Mouse (Mus musculus) neutrophil, adult 5-6 weeks (primary cell): ENCODE results near the gene Sbk3. TPM values are rescaled to one million over a fixed set of nuclear protein-coding genes. Genes with fewer than 3 reads are reported as not detected.
A peak's percentile ranks its signal among the peaks of the same experiment; 100 is the strongest.

Experiments used
- ATAC-seq: fragments of 151-379, 151-347 bp; 2 replicates; pipeline ENCODE4 v1.8.0; 2017; ENCODE audit warnings: mild to moderate bottlenecking, moderate TSS enrichment; ENCODE audit not compliant: insufficient number of reproducible peaks, poor library complexity, low FRiP score, severe bottlenecking; ENCODE audit errors: extremely low read depth
- total RNA-seq: library from RNA; stranded (forward); fragments of 200-1000 nt; gene quantifications from 2 replicates; pipeline ENCODE4 v1.2.3, GENCODE M21; 2017

The Sbk3 gene
- total RNA-seq, 1 experiment from 2014 or later = not detected

DNA sequence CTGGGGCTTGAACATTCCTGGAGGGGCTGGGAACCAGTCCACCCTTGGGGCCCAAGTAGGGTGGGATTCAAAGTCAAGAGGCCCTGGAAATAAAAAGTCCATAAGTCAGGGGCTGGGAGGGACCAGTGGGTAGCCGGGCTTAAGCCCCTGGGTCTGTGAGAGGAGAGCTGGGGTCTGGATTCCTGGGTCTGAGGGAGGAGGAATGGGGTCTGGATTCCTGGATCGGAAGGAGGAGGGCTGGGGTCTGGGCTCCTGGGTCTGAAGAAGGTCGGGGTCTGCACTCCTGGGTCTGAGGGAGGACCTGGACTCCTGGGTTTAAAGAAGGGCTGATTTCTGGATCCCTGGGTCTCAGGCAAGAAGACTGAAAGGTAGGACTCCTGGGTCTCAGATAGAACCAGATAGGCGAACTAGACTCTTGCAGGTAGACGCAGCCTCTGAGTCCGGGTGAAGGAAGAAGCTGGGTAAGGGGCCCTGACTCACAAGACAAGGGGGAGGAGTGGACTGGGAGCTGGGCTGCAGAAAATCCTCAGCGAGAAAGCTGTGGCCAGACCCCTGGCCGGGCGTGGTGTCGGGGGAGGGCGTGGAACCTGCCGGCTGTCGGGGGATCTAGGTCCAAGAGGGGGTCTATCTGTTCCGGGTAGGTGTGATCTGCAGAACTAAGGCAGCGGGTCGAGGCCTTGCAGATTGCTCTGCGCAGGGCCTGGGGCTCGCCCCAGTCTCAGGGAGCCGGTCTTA lies 24.5 kb upstream of the Sbk3 start:
- no peak for ATAC-seq

- no peak for ATAC-seq
Measured at GRCm38 (mm10) chr7:4993999-4994788, 23.2 kb upstream of the Sbk3 start.

GRCm38 (mm10) chr7:4993347-4993998 lies 22.5 kb upstream of the Sbk3 start:
- no peak for ATAC-seq

DNA sequence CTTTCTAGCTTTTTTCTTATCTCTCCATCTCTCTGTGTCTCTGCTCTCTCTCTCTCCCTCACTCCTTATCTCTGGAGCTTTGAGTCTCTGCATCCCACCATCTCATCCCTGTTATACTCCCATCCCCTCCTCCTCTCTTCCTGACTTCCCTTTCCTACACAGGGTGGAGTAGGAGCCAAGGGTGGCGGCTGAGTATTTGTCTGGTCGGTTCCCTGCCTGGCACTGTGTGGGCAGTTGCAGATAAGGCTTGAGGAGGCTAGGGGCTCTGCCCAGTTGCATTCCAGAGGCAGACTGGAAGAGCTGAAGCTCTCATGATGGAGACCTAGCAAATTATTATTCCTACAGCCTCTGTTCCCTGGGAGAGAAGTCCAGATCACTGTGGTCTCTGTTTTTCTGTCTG lies 17.3 kb upstream of the Sbk3 start:
- ATAC-seq = no peak

DNA sequence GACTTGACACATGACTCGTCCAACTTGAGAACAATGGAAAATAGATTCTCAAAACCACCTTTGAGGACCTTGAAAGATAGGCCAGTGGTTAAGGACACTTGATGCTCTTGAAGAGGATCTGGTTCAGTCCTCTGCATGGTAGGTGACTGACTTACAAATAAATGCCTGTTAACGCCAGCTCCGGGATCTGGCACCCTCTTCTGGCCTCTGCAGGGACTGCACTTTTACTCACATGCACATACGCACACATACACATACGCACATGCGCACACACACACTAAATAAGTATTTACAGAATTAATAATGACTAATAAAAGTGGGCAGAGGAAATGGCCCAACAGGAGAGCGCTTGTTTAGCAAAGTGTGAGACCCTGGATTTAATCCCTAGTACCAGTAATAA lies 5.9 kb upstream of the Sbk3 start:
- ATAC-seq = no peak

DNA sequence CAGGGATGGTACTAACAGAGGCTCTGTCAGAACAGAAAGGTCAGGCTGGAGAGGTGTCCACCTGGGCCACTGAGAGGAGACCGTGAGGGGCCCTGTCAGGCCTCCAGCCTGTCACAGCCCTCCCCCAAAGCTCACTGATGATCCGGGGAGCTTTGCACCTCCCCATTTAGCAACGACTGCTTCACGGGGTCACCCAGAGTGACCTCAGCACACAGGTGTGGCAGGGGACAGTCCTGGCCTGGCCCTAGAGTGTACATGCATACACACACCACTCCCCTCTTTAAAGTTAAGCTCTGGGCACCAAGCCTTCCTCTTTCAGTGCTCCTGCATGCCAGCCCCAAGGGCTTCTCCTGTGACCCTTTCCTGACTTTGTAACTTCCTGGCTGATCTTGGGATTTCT lies 4.5 kb upstream of the Sbk3 start:
- ATAC-seq = no peak

DNA sequence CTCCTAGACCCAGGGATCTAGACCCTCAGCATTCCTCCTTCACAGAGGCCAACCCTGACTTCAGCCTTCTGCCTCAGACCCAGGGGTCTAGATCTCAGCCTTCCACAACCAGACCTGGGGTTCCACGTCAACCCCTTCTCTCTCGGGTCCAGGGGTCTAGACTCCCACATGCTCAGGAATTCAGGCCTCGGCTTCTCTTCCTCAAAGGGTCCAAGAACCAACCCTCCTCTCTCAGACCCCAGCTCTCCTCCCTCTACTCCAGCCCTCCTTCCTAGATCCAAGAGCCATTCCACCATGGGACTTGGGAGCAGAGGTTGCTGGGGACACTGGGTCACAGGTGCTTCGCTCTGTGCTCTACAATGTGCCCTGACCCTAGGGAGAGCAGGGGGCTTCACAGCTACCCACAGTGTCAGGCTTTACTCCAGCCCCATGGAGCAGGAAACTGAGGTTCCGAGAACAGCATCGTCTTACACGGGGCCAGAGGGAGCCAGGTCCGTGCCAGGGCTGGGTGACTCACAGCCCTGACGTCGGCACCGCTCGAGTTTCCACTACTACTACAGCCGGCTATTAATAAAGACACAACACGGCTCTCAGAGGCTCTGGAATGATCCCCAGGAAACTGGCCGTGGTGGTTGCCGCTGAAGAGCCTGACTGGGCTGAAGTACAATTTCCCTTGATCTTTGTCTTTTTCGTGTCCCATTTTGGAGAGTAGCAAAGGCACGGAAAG lies 1.5 kb upstream of the Sbk3 start:
- ATAC-seq = no peak

- no peak for ATAC-seq
Measured at GRCm38 (mm10) chr7:4971710-4972109, 742 bp upstream of the Sbk3 start.

- no peak for ATAC-seq
Measured at GRCm38 (mm10) chr7:4964988-4965387, 6.0 kb downstream of the Sbk3 start.

GRCm38 (mm10) chr7:4964272-4964671 lies 6.7 kb downstream of the Sbk3 start, which contains the start of gene Sbk2:
Gene Sbk2 (minus strand): TSS chr7:4964406.
- ATAC-seq = peak; percentile 62

DNA sequence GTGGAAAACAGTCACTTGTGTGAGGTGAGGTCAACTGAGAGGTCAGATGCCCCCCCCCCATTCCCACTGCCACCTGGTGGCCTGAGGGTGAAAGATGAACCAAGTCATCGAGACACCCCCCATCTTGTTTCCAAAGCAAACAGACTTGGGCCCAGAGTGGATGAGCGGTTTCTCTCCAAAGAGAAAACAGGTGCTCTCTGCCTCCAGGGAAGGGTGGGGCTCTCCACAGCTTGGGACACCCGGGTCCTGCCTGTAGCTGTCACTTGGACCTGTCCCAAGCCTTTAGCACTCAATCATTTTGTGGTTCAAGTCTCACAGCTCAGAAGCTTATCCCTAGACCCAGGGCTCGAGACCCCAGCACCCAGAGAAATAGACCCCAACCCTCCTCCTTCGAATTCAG lies 7.4 kb downstream of the Sbk3 start:
- ATAC-seq = no peak

DNA sequence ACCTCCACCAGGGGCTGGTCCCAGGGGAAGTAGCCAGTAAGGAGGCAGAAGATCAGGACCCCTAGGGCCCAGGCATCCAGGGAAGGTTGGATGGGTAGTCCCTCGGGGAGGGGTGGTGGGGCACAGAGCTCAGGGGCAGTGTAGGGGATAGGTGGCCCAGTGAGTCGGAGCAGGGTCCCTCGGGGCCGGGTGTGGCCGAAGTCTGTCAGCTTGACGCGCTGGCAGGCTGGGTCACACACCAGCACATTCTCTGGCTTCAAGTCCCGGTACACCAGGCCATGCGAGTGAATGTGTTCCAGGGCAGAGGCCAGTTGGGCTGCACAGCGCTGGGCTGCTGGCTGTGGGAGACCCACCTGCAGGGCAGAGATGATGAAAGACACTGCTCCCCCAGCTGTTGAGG lies 13.6 kb downstream of the Sbk3 start:
- no peak for ATAC-seq

GRCm38 (mm10) chr7:4953815-4954445 lies 17.0 kb downstream of the Sbk3 start:
- no peak for ATAC-seq

DNA sequence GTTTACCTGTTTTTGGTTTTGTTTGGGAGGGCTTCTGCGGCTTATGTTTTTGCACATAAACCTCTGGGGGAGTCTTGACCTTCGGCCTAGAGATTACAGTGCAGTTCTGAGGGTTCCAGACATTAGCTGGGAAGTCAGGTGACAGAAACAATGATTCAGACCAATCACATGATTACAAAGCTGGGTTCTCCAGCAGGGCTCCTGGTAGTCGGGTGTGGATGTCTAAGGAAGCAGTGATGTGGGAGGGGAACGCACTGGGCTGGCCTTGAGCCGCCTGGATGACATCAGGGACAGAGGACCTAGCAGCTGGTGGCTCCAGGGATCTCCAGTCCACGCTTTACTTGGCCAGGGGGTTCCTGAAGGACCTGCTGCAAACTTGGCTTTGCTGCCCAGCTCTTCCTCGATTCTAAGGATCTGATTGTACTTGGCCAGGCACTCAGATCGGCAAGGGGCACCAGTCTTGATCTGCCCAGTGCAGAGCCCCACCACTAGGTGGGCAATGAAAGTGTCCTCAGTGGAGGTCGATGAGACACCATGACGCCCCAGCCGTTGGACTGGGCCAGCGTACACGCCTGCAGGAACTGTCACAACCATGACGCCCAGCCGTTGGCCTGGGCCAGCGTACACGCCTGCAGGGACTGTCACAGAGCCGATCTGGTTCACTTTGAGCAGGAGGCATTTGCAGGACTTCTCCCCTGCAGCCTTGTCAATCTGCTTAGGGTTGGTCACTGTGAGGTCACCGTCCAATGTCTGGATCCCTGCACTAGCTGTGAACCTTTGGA lies 20.2 kb downstream of the Sbk3 start:
- no peak for ATAC-seq

DNA sequence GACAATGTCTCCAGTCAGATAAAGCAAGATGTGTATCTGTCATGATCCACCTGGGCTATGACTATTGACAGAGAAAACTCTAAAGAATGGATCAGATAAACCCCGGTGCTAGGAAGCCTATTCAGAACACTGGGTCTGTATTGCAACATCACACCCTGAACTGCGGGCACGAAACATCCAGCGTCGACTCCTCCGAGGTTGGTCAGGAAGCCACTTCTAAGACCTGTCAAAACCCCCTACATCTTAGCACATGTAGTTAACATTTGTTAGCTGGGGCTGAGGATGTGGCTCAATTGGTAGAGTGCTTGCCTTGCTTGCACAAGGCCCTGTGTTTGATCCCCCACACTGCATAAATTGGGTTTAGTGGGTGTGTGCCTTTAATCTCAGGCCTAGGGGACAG lies 22.6 kb downstream of the Sbk3 start:
- ATAC-seq = peak; percentile 27; the same call in 1 of the 2 replicates

- ATAC-seq = no peak
Measured at GRCm38 (mm10) chr7:4947855-4948254, 23.1 kb downstream of the Sbk3 start.

DNA sequence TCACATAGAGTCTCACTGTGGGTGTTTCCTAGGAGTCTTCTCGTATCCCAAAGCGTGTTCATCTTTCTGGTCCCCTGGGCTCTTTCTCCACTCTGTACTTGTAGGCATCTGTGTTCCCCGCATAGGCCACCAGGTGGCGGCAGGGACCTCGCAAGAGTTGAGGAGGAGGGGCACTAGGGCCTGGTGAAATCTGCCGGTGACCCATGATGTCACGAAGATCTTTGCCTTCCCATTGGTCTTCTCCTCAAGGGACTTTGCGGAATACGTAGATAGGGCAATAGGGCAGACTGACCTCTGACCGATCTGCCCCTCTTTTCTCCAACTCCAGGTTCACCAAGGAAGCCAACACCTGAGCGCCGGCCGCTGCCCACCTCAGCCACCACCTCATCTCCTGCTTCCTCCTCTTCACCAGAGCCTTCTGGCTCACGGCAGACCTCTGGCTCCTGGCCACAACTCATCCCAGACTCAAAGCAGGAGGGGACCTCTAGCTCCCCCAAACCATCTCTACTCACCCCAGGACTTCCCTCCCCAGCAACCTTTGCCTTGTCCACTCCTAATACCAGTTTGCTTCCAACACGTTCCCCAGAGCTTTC lies 27.6 kb downstream of the Sbk3 start:
- peak; percentile 92 for ATAC-seq

GRCm38 (mm10) chr7:4942673-4943072 lies 28.3 kb downstream of the Sbk3 start:
- ATAC-seq = no peak
